Mouse (Mus musculus) heart, embryonic 11.5 days (tissue): ENCODE measurements around the gene Rpl29. TPM values are rescaled to one million over a fixed set of nuclear protein-coding genes. Genes with fewer than 3 reads are reported as not detected.
A peak's percentile ranks its signal among the peaks of the same experiment; 100 is the strongest.

Source experiments
- ATAC-seq: fragments of 200-750 bp; cut with Nextera tagmentation; replicated peaks from 2 replicates; pipeline ENCODE4 v1.8.0; 2017; ENCODE audit warnings: moderate library complexity; ENCODE audit not compliant: insufficient number of reproducible peaks, low FRiP score, low TSS enrichment
- H3K27ac ChIP-seq: fragments of 300-500 bp; sonication (generic); 2 replicates; pipeline ENCODE4 v1.5.1; 2014; ENCODE audit warnings: mild to moderate bottlenecking, low read depth, low read length
- H3K27me3 ChIP-seq: fragments of 300-500 bp; sonication (generic); 2 replicates; pipeline ENCODE4 v1.6.1; 2014; ENCODE audit warnings: mild to moderate bottlenecking, low read length, mixed read lengths; ENCODE audit not compliant: control insufficient read depth, insufficient read depth
- H3K36me3 ChIP-seq: fragments of 300-500 bp; sonication (generic); 2 replicates; pipeline ENCODE4 v1.6.1; 2014; ENCODE audit warnings: mild to moderate bottlenecking, low read length, moderate library complexity, mixed read lengths; ENCODE audit not compliant: control insufficient read depth, insufficient read depth
- H3K4me1 ChIP-seq: fragments of 300-500 bp; sonication (generic); 2 replicates; pipeline ENCODE4 v1.6.1; 2014; ENCODE audit warnings: low read length; ENCODE audit not compliant: control insufficient read depth, insufficient read depth
- H3K4me2 ChIP-seq: fragments of 300-500 bp; sonication (generic); 2 replicates; pipeline ENCODE4 v1.6.1; 2014; ENCODE audit warnings: mild to moderate bottlenecking, moderate library complexity
- H3K4me3 ChIP-seq: fragments of 300-500 bp; sonication (generic); 2 replicates; pipeline ENCODE4 v1.5.1; 2014; ENCODE audit warnings: low read depth, low read length
- H3K9ac ChIP-seq: fragments of 300-500 bp; sonication (generic); 2 replicates; pipeline ENCODE4 v1.6.1; 2014; ENCODE audit warnings: mild to moderate bottlenecking, low read depth, low read length, moderate library complexity
- H3K9me3 ChIP-seq: fragments of 300-500 bp; sonication (generic); replicated peaks from 2 replicates; pipeline ENCODE4 v1.6.1; 2016; ENCODE audit warnings: low read length; ENCODE audit not compliant: control insufficient read depth
- WGBS: fragments of 180-500 bp; shearing (Covaris S2); extraction: QIAGEN DNeasy Blood & Tissue Kit; methylation state at CpG from one replicate; pipeline ENCODE4 v1.1.7; 2014; ENCODE audit not compliant: insufficient replicate concordance; 5-methylcytosine and 5-hydroxymethylcytosine counted together
- polyA plus RNA-seq: library from polyadenylated mRNA; unstranded; fragments of >200 nt; fragmentation: Nextera tagmentation; extraction: Ambion mirVana; gene quantifications from 2 replicates; pipeline ENCODE4 v1.2.1, GENCODE M21; 2014

Gene Rpl29
- polyA plus RNA-seq, 1 experiment from 2014 or later: 851 TPM

GRCm38 (mm10) chr9:106449947-106450346 lies 20.7 kb downstream of the Rpl29 start:
- Histone ChIP-seq H3K9me3 (no peaks in the 10 kb centered on the region), H3K4me1 (peaks cover 43% of the 10 kb centered on the region), H3K4me2 (peak overlapping the region; percentile 14), H3K9ac (0 out of 2 replicates have a peak overlapping the region, but pooled peaks have one; percentile 28), H3K36me3 (no peaks in the 10 kb centered on the region; the same call in 1 of the 2 replicates), H3K27ac (no peak overlapping the region), H3K27me3 (peaks cover 7% of the 10 kb centered on the region), H3K4me3 (no peak overlapping the region)
- WGBS: 89% methylated on average over 8 of the region's 8 CpGs
- ATAC-seq: no peak

DNA sequence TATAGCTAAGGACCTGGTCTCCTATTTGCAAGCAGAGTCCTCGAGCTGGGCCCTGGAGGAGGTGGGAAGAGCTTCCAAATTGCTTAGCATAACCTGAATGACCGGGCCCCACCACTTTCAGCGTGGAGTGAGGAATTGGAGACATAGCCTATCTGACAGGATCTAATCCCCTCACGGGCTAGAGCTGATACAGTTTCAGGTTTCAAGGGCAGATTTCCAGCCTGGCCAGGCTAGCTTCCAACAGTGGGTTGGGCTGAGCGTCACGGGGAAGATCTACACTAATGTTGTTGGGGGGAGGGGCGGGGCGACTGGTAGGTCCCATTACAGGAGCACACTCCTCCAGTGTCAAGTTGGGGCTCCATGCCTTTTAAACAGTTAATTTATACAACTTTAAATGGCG lies 21.4 kb downstream of the Rpl29 start:
- Histone ChIP-seq H3K27me3 (peaks cover 7% of the 10 kb centered on the region), H3K9ac (no peak overlapping the region), H3K9me3 (no peaks in the 10 kb centered on the region), H3K4me2 (peak overlapping the region; percentile 14; the same call in 1 of the 2 replicates), H3K27ac (peak overlapping the region; percentile 35; the same call in 1 of the 2 replicates), H3K36me3 (no peaks in the 10 kb centered on the region; the same call in 1 of the 2 replicates), H3K4me3 (no peak overlapping the region), H3K4me1 (peaks cover 50% of the 10 kb centered on the region)
- no peak for ATAC-seq
- WGBS: 8% methylated on average over 9 of the region's 9 CpGs

DNA sequence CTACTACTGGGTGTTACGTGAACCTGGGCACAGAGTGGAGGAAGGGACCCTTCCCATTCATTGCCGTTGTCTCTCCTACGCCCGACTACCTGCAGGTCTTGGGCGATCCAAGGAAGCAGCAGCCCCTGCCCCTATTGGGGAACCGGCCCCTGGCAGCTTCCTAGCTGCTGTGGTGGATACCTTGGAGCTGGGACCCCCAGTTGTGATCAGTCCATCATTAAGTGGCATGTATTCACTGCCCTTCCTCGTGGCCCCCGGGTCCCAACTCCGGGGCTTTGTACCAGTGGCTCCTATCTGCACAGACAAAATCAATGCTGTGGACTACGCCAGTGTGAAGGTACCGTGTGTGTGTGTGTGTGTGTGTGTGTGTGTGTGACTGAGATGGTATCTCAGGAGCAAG lies 22.0 kb downstream of the Rpl29 start:
- no peak for ATAC-seq
- Histone ChIP-seq H3K4me3 (no peak overlapping the region), H3K27me3 (peaks cover 7% of the 10 kb centered on the region), H3K9ac (no peak overlapping the region), H3K27ac (no peak overlapping the region), H3K4me1 (peaks cover 57% of the 10 kb centered on the region), H3K36me3 (no peaks in the 10 kb centered on the region; the same call in 1 of the 2 replicates), H3K9me3 (no peaks in the 10 kb centered on the region), H3K4me2 (no peak overlapping the region; the same call in 1 of the 2 replicates)
- 65% methylated on average over 11 of the region's 11 CpGs for WGBS

- 49% methylated on average over 2 of the region's 2 CpGs for WGBS
- no peaks in the 10 kb centered on the region for H3K9me3 ChIP-seq
- ATAC-seq: no peak
- peaks cover 7% of the 10 kb centered on the region for H3K27me3 ChIP-seq
- H3K4me2 ChIP-seq: no peak overlapping the region
- no peak overlapping the region for H3K9ac ChIP-seq
- peaks cover 63% of the 10 kb centered on the region for H3K4me1 ChIP-seq
- no peak overlapping the region for H3K27ac ChIP-seq
- H3K4me3 ChIP-seq: no peak overlapping the region
- H3K36me3 ChIP-seq: no peaks in the 10 kb centered on the region; the same call in 1 of the 2 replicates
Observed at GRCm38 (mm10) chr9:106451899-106452298, 22.6 kb downstream of the Rpl29 start.

DNA sequence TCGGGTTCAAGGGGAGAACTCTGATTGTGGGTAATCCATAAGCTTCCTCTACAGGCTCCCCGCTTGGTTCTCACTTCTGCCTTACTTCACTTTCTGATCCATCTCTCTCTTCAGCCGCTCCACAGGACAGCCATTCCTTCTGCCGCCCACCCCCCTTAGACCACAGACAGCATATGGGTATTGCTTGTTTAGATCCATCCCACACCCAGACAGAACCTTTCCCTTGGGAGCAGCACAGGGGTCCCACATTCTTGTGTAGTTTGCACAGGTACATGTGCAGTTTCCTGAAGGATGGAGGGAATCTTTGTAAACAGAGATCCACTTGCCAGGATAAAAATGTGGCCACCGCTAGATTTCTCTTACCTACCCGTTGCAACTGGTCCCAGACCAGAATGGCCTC lies 23.1 kb downstream of the Rpl29 start:
- Histone ChIP-seq H3K27me3 (peaks cover 7% of the 10 kb centered on the region), H3K9ac (peak overlapping the region; percentile 92), H3K9me3 (no peaks in the 10 kb centered on the region), H3K36me3 (no peaks in the 10 kb centered on the region; the same call in 1 of the 2 replicates), H3K4me1 (peaks cover 67% of the 10 kb centered on the region), H3K27ac (no peak overlapping the region), H3K4me2 (peak overlapping the region; percentile 96), H3K4me3 (peak overlapping the region; percentile 77; the same call in 1 of the 2 replicates)
- 26% methylated on average over 6 of the region's 6 CpGs for WGBS
- no peak for ATAC-seq

DNA sequence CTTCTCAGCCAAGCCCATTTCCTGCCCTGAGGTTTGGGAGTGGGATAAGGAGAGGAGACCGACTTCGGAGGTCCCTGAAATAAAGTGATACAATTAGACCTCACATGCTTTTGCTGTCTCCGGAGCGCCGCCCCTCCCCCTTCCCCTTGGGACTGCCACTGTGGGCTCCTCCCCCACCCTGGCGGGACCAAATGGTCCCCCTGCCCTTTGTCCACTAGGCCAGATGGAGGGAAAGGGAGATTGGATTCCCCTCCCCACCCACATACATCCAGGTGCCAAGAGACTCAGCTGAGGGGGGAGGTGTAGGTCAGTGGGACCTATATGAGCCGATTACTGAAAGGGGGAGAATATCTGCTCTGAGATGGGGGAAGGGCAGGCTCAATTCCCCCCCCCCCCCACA lies 23.6 kb downstream of the Rpl29 start:
- Histone ChIP-seq H3K4me3 (peak overlapping the region; percentile 77), H3K4me2 (peak overlapping the region; percentile 96), H3K27me3 (peaks cover 7% of the 10 kb centered on the region), H3K9me3 (no peaks in the 10 kb centered on the region), H3K4me1 (peaks cover 69% of the 10 kb centered on the region), H3K36me3 (no peaks in the 10 kb centered on the region; the same call in 1 of the 2 replicates), H3K27ac (no peak overlapping the region), H3K9ac (peak overlapping the region; percentile 92)
- 2% methylated on average over 7 of the region's 7 CpGs for WGBS
- no peak for ATAC-seq

GRCm38 (mm10) chr9:106453271-106454070 lies 24.2 kb downstream of the Rpl29 start, which contains the start of gene Pcbp4:
Pcbp4 (plus strand) TSS chr9:106453291.
- H3K36me3 ChIP-seq: no peaks in the 10 kb centered on the region; the same call in 1 of the 2 replicates
- peak; percentile 76 for ATAC-seq
- H3K9ac ChIP-seq: peak within 1 kb of the TSS; percentile 92

DNA sequence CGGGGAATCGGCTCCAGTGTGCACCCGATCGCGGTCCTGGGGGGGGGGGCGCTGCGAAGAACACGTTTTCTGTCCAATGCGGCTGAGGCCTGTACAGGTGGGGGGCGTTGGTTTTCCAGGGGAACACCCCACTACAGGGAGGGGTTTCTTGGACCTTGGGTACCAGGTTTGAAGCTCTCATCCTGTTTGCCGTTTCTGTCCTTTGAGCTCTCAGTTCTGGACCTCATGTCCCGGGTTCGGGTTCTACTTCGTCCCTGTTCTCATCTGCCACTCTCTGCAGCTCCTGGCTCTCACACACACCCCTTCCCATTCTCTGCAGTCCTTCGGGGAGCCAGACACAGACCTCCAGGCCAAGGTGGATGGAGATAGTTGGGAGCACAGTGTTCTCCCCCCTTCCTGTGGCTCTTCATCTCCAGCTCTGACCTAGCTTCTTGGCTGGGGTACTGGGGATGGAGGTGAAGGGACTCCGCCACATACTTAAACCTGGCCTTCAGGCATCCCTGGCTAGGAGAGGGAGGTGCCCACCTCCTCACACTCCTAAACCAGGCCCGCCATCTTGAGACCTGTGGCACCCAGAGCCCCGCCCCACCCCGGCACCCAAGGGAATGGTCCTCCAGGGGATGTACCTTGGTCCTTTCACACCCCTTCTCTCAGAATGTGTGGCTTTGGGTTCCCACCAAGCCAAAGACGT lies 25.0 kb downstream of the Rpl29 start:
- H3K4me2 ChIP-seq: peak overlapping the region; percentile 96
- no peaks in the 10 kb centered on the region for H3K9me3 ChIP-seq
- H3K27me3 ChIP-seq: peaks cover 7% of the 10 kb centered on the region
- peak overlapping the region; percentile 91 for H3K27ac ChIP-seq
- ATAC-seq: 0 out of 2 replicates have a peak, but pooled peaks have one; percentile 0
- no peaks in the 10 kb centered on the region; the same call in 1 of the 2 replicates for H3K36me3 ChIP-seq
- H3K4me1 ChIP-seq: peaks cover 66% of the 10 kb centered on the region
- H3K9ac ChIP-seq: peak overlapping the region; percentile 92
- H3K4me3 ChIP-seq: peak overlapping the region; percentile 77
- 3% methylated on average over 13 of the region's 20 CpGs for WGBS

More at GRCm38 (mm10) chr9:106453271-106454070, 24.2 kb downstream of the Rpl29 start, which contains the start of gene Pcbp4:
- peak within 1 kb of the TSS; percentile 77 for H3K4me3 ChIP-seq
- H3K27me3 ChIP-seq: peaks cover 7% of the 10 kb centered on the region
- peaks cover 70% of the 10 kb centered on the region for H3K4me1 ChIP-seq
- peak within 1 kb of the TSS; percentile 96 for H3K4me2 ChIP-seq
- under 1% methylated on average over 42 of the region's 74 CpGs for WGBS
- no peaks in the 10 kb centered on the region for H3K9me3 ChIP-seq
- peak within 1 kb of the TSS; percentile 91 for H3K27ac ChIP-seq
